Mouse (Mus musculus): ENCODE results near the gene Syncrip. TPM values are rescaled to one million over a fixed set of nuclear protein-coding genes. Genes with fewer than 3 reads are reported as not detected.
A peak's percentile ranks its signal among the peaks of the same experiment; 100 is the strongest.
"Not testable (repeated sequence)": the region's sequence is repeated elsewhere in the genome, so short reads cannot be mapped to it uniquely, and the experiment has no call there.

Syncrip gene
- 67.1 and 71.6 TPM in 2 replicates for polyA plus RNA-seq (2015; fragmentation: Nextera tagmentation; extraction: Ambion mirVana)

GRCm38 (mm10) chr9:88482230-88482828, at the start of gene Syncrip:
TSS of gene Syncrip (minus strand) at chr9:88482574.
- H3K36me3 ChIP-seq (ENCODE audit: control insufficient read depth, insufficient read depth, low read length); H3K9me3 ChIP-seq (ENCODE audit: control insufficient read depth, low read length); H3K27me3 ChIP-seq (replicated peaks; ENCODE audit: control insufficient read depth, insufficient read depth, low read length): not testable (repeated sequence)
- under 1% methylated on average over 40 of the region's 68 CpGs for WGBS
- H3K27ac ChIP-seq (ENCODE audit: low read depth, low read length), result peak within 1 kb of the TSS; percentile 100
- H3K4me3 ChIP-seq (ENCODE audit: low read length), result peak within 1 kb of the TSS; percentile 89
- H3K4me1 ChIP-seq (ENCODE audit: control insufficient read depth, insufficient read depth, low read depth, low read length), result peaks cover 14% of the 10 kb centered on the region
- H3K9ac ChIP-seq (ENCODE audit: low read depth, low read length), result peak within 1 kb of the TSS; percentile 98
- peak within 1 kb of the TSS; percentile 71 for H3K4me2 ChIP-seq (ENCODE audit: low read length)
- ATAC-seq, result peak; percentile 95

- no peaks in the 10 kb centered on the region for H3K4me1 ChIP-seq (ENCODE audit: control insufficient read depth, insufficient read depth, low read depth, low read length)
- no peak overlapping the region for H3K27ac ChIP-seq (ENCODE audit: low read depth, low read length)
- H3K4me3 ChIP-seq (ENCODE audit: low read length), result no peak overlapping the region
- WGBS, result 88% methylated on average over 5 of the region's 5 CpGs
- no peak for ATAC-seq
- no peaks in the 10 kb centered on the region for H3K27me3 ChIP-seq (replicated peaks; ENCODE audit: control insufficient read depth, insufficient read depth, low read length)
- no peak overlapping the region for H3K4me2 ChIP-seq (ENCODE audit: low read length)
- no peak overlapping the region for H3K9ac ChIP-seq (ENCODE audit: low read depth, low read length)
- no peaks in the 10 kb centered on the region for H3K36me3 ChIP-seq (ENCODE audit: control insufficient read depth, insufficient read depth, low read length)
- no peaks in the 10 kb centered on the region for H3K9me3 ChIP-seq (ENCODE audit: control insufficient read depth, low read length)
These were observed 47.7 kb upstream of the Syncrip start for GRCm38 (mm10) chr9:88529979-88530580.

GRCm38 (mm10) chr9:88529571-88529970, 47.2 kb upstream of the Syncrip start:
- no peak overlapping the region for H3K9ac ChIP-seq (ENCODE audit: low read depth, low read length)
- H3K27ac ChIP-seq (ENCODE audit: low read depth, low read length), result no peak overlapping the region
- no peaks in the 10 kb centered on the region for H3K36me3 ChIP-seq (ENCODE audit: control insufficient read depth, insufficient read depth, low read length)
- H3K4me2 ChIP-seq (ENCODE audit: low read length), result no peak overlapping the region
- H3K9me3 ChIP-seq (ENCODE audit: control insufficient read depth, low read length), result no peaks in the 10 kb centered on the region
- no peaks in the 10 kb centered on the region for H3K27me3 ChIP-seq (replicated peaks; ENCODE audit: control insufficient read depth, insufficient read depth, low read length)
- WGBS, result 88% methylated on average over 3 of the region's 3 CpGs
- no peak for ATAC-seq
- H3K4me1 ChIP-seq (ENCODE audit: control insufficient read depth, insufficient read depth, low read depth, low read length), result no peaks in the 10 kb centered on the region
- no peak overlapping the region for H3K4me3 ChIP-seq (ENCODE audit: low read length)

- no peak overlapping the region for H3K9ac ChIP-seq (ENCODE audit: low read depth, low read length)
- no peak for ATAC-seq
- no peaks in the 10 kb centered on the region for H3K4me1 ChIP-seq (ENCODE audit: control insufficient read depth, insufficient read depth, low read depth, low read length)
- no peaks in the 10 kb centered on the region for H3K27me3 ChIP-seq (replicated peaks; ENCODE audit: control insufficient read depth, insufficient read depth, low read length)
- H3K27ac ChIP-seq (ENCODE audit: low read depth, low read length), result no peak overlapping the region
- H3K4me3 ChIP-seq (ENCODE audit: low read length), result no peak overlapping the region
- no peaks in the 10 kb centered on the region for H3K36me3 ChIP-seq (ENCODE audit: control insufficient read depth, insufficient read depth, low read length)
- WGBS, result 84% methylated on average over 5 of the region's 5 CpGs
- H3K9me3 ChIP-seq (ENCODE audit: control insufficient read depth, low read length), result no peaks in the 10 kb centered on the region
- H3K4me2 ChIP-seq (ENCODE audit: low read length), result no peak overlapping the region
These were observed 46.4 kb upstream of the Syncrip start for GRCm38 (mm10) chr9:88528736-88529135.

GRCm38 (mm10) chr9:88527956-88528355, 45.6 kb upstream of the Syncrip start:
- Histone ChIP-seq H3K9ac (ENCODE audit: low read depth, low read length) (no peak overlapping the region), H3K4me3 (ENCODE audit: low read length) (no peak overlapping the region), H3K4me2 (ENCODE audit: low read length) (no peak overlapping the region), H3K27me3 (replicated peaks; ENCODE audit: control insufficient read depth, insufficient read depth, low read length) (no peaks in the 10 kb centered on the region), H3K4me1 (ENCODE audit: control insufficient read depth, insufficient read depth, low read depth, low read length) (peaks cover 3% of the 10 kb centered on the region), H3K27ac (ENCODE audit: low read depth, low read length) (no peak overlapping the region), H3K9me3 (ENCODE audit: control insufficient read depth, low read length) (no peaks in the 10 kb centered on the region), H3K36me3 (ENCODE audit: control insufficient read depth, insufficient read depth, low read length) (no peaks in the 10 kb centered on the region)
- no peak for ATAC-seq
- WGBS, result 81% methylated on average over 4 of the region's 4 CpGs

GRCm38 (mm10) chr9:88525341-88525740, 43.0 kb upstream of the Syncrip start:
- ATAC-seq, result no peak
- H3K27ac ChIP-seq (ENCODE audit: low read depth, low read length), result no peak overlapping the region
- 87% methylated on average over 6 of the region's 6 CpGs for WGBS

GRCm38 (mm10) chr9:88524796-88525195, 42.4 kb upstream of the Syncrip start:
- whole genome bisulfite sequencing, result 86% methylated on average over 3 of the region's 3 CpGs

More at GRCm38 (mm10) chr9:88525341-88525740, 43.0 kb upstream of the Syncrip start:
- no peak overlapping the region for H3K4me3 ChIP-seq (ENCODE audit: low read length)
- H3K4me1 ChIP-seq (ENCODE audit: control insufficient read depth, insufficient read depth, low read depth, low read length), result peaks cover 8% of the 10 kb centered on the region
- no peaks in the 10 kb centered on the region for H3K9me3 ChIP-seq (ENCODE audit: control insufficient read depth, low read length)
- H3K27me3 ChIP-seq (replicated peaks; ENCODE audit: control insufficient read depth, insufficient read depth, low read length), result no peaks in the 10 kb centered on the region
- no peaks in the 10 kb centered on the region for H3K36me3 ChIP-seq (ENCODE audit: control insufficient read depth, insufficient read depth, low read length)
- H3K9ac ChIP-seq (ENCODE audit: low read depth, low read length), result no peak overlapping the region
- H3K4me2 ChIP-seq (ENCODE audit: low read length), result no peak overlapping the region

GRCm38 (mm10) chr9:88524367-88524766, 42.0 kb upstream of the Syncrip start:
- H3K9ac ChIP-seq (ENCODE audit: low read depth, low read length), result no peak overlapping the region
- H3K9me3 ChIP-seq (ENCODE audit: control insufficient read depth, low read length), result no peaks in the 10 kb centered on the region
- H3K4me3 ChIP-seq (ENCODE audit: low read length), result no peak overlapping the region
- H3K4me2 ChIP-seq (ENCODE audit: low read length), result no peak overlapping the region
- ATAC-seq, result no peak
- H3K27ac ChIP-seq (ENCODE audit: low read depth, low read length), result no peak overlapping the region
- peaks cover 15% of the 10 kb centered on the region for H3K4me1 ChIP-seq (ENCODE audit: control insufficient read depth, insufficient read depth, low read depth, low read length)
- 97% methylated on average over 2 of the region's 2 CpGs for WGBS
- H3K36me3 ChIP-seq (ENCODE audit: control insufficient read depth, insufficient read depth, low read length), result no peaks in the 10 kb centered on the region
- no peaks in the 10 kb centered on the region for H3K27me3 ChIP-seq (replicated peaks; ENCODE audit: control insufficient read depth, insufficient read depth, low read length)

More at GRCm38 (mm10) chr9:88524796-88525195, 42.4 kb upstream of the Syncrip start:
- H3K4me3 ChIP-seq (ENCODE audit: low read length), result no peak overlapping the region
- peaks cover 12% of the 10 kb centered on the region for H3K4me1 ChIP-seq (ENCODE audit: control insufficient read depth, insufficient read depth, low read depth, low read length)
- no peak overlapping the region for H3K4me2 ChIP-seq (ENCODE audit: low read length)
- H3K27me3 ChIP-seq (replicated peaks; ENCODE audit: control insufficient read depth, insufficient read depth, low read length), result no peaks in the 10 kb centered on the region
- H3K27ac ChIP-seq (ENCODE audit: low read depth, low read length), result no peak overlapping the region
- no peaks in the 10 kb centered on the region for H3K9me3 ChIP-seq (ENCODE audit: control insufficient read depth, low read length)
- ATAC-seq, result no peak
- no peaks in the 10 kb centered on the region for H3K36me3 ChIP-seq (ENCODE audit: control insufficient read depth, insufficient read depth, low read length)
- H3K9ac ChIP-seq (ENCODE audit: low read depth, low read length), result no peak overlapping the region

- no peaks in the 10 kb centered on the region for H3K27me3 ChIP-seq (replicated peaks; ENCODE audit: control insufficient read depth, insufficient read depth, low read length)
- no peaks in the 10 kb centered on the region for H3K9me3 ChIP-seq (ENCODE audit: control insufficient read depth, low read length)
- H3K4me1 ChIP-seq (ENCODE audit: control insufficient read depth, insufficient read depth, low read depth, low read length), result peaks cover 15% of the 10 kb centered on the region
- no peaks in the 10 kb centered on the region for H3K36me3 ChIP-seq (ENCODE audit: control insufficient read depth, insufficient read depth, low read length)
- H3K4me3 ChIP-seq (ENCODE audit: low read length), result peak overlapping the region; percentile 79
- under 1% methylated on average over 16 of the region's 16 CpGs for WGBS
- ATAC-seq, result no peak
- peak overlapping the region; percentile 69 for H3K9ac ChIP-seq (ENCODE audit: low read depth, low read length)
- H3K27ac ChIP-seq (ENCODE audit: low read depth, low read length), result peak overlapping the region; percentile 83
- peak overlapping the region; percentile 92 for H3K4me2 ChIP-seq (ENCODE audit: low read length)
These were observed 40.9 kb upstream of the Syncrip start for GRCm38 (mm10) chr9:88523335-88523668.
